In the genomic region with DNA sequence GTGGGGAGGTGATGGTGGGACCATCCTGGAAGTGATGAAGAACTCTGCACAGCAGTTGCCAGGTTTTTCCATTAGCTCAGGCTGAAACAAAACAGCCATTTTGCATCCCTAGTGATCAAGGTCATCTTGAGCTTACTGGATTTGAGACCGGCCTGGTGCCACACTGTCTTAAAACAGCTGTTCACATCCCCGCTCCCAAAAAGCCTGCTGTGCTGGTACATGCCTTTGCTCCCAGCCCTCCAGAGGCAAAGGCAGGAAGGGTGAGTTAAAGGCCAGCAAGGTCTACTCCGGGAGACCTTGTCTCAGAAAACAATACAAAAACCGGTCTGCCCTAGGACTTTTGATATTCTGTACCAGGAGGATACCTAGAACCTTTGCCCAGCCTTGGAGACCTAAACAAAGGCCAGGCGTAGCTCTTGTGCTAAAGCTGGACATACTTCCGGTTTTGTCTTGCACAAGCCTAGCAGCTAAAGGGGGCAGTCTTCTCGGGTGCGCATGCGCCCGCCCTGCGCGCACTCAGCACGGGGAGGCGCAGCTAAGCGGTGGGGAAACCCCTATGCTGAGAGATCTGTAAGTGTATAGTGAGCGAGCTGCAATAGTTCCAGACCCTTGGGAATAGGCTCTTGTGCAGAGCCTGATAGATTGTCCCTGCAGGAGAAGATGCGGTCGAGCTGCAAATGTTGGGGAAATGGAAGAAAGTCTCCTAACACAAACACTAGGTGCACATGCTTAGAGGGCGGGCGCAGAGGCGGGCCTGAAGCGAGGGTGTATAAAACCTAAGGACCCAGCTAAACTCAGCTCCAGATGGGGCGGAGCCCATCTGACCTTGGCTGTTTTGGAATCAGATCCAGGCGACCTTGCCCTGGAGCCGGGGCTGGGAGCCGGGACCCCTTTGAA, we compare ENCODE assay signal across 8 mouse cellular contexts. TPM values are rescaled to one million over a fixed set of nuclear protein-coding genes. Genes with fewer than 3 reads are reported as not detected.
DNase-seq lines count a peak whose midpoint lies in the region; ATAC-seq lines count a peak whose summit lies in the region.

No protein-coding gene starts in this region.

- peak; percentile 94 for ATAC-seq in inflammation-experienced regulatory T-cells, adult 6 months
- peak; percentile 80 for ATAC-seq in megakaryocyte progenitor cell, adult 5-6 weeks (replicated peaks; ENCODE audit: poor library complexity)

- DNase-seq in adrenal gland, adult 18-20 months (ENCODE audit: low spot score in 2 of 2): peak; percentile 77
- DNase-seq in embryo, embryonic 11 days: peak; percentile 90
- peak; percentile 86 for DNase-seq in gastrocnemius, postnatal 25 days
- DNase-seq in left cerebral cortex, postnatal 10 days (ENCODE audit: extremely low spot score in 1 of 2, low spot score in 2 of 2): peak; percentile 69 to 90
- DNase-seq in right cerebral cortex, postnatal 14 days: peak; percentile 67
- DNase-seq in urinary bladder, postnatal 4 days (ENCODE audit: low spot score in 2 of 2): peak; percentile 80 to 83

- intact Hi-C loops in left cerebral cortex, postnatal 10 days (cut with DNase I): no loop called here

RNA-seq across cellular contexts. Expression of a gene that starts 11.4 kb away (rescaled TPM):
- 10 to 100 TPM; 79.6 to 90.2 TPM for total RNA-seq in adrenal gland, adult 18-20 months (2021)
- 10 to 100 TPM; 12.5 to 13.7 TPM for total RNA-seq in gastrocnemius, postnatal 25 days (2021)
- polyA plus RNA-seq in inflammation-experienced regulatory T-cells, adult 6 months (2017; shearing (Covaris generic)): 100 to 1,000 TPM in 2 of 3 experiments, 10 to 100 TPM in 1; 95.8 to 144 (median 126) TPM
- total RNA-seq in left cerebral cortex, postnatal 10 days (2021): 10 to 100 TPM; 21.3 to 21.9 TPM
- 37.2 and 40.0 TPM in 2 replicates for total RNA-seq in megakaryocyte progenitor cell, adult 5-6 weeks (2015)
- 36.4 and 43.2 TPM in 2 replicates for total RNA-seq in megakaryocyte progenitor cell, adult 5-6 weeks (2017)

RNA-seq across cellular contexts. Expression of a gene that starts 14.9 kb away (rescaled TPM):
- total RNA-seq in adrenal gland, adult 18-20 months (2021): 10 to 100 TPM; 41.1 to 45.6 TPM
- 10 to 100 TPM in 1 of 2 experiments, 1 to 10 TPM in 1; 10.0 to 11.5 TPM for total RNA-seq in gastrocnemius, postnatal 25 days (2021)
- 10 to 100 TPM; 23.3 to 28.7 (median 25.0) TPM for polyA plus RNA-seq in inflammation-experienced regulatory T-cells, adult 6 months (2017; shearing (Covaris generic))
- total RNA-seq in left cerebral cortex, postnatal 10 days (2021): 10 to 100 TPM; 24.6 to 26.5 TPM
- total RNA-seq in megakaryocyte progenitor cell, adult 5-6 weeks (2015): 16.4 and 24.2 TPM in 2 replicates
- 19.2 and 24.0 TPM in 2 replicates for total RNA-seq in megakaryocyte progenitor cell, adult 5-6 weeks (2017)

RNA-seq across cellular contexts. Expression of a gene that starts 38.6 kb away (rescaled TPM):
- 10 to 100 TPM; 67.8 to 69.3 TPM for total RNA-seq in adrenal gland, adult 18-20 months (2021)
- 10 to 100 TPM; 15.6 to 15.7 TPM for total RNA-seq in gastrocnemius, postnatal 25 days (2021)
- 10 to 100 TPM; 34.5 to 46.1 (median 42.4) TPM for polyA plus RNA-seq in inflammation-experienced regulatory T-cells, adult 6 months (2017; shearing (Covaris generic))
- total RNA-seq in left cerebral cortex, postnatal 10 days (2021): 10 to 100 TPM; 70.9 to 79.7 TPM
- 35.1 and 40.2 TPM in 2 replicates for total RNA-seq in megakaryocyte progenitor cell, adult 5-6 weeks (2015)
- total RNA-seq in megakaryocyte progenitor cell, adult 5-6 weeks (2017): 51.8 and 60.1 TPM in 2 replicates

RNA-seq across cellular contexts. Expression of a gene that starts 39.9 kb away (rescaled TPM):
- total RNA-seq in adrenal gland, adult 18-20 months (2021): 10 to 100 TPM; 36.9 to 45.8 TPM
- 10 to 100 TPM in 1 of 2 experiments, 1 to 10 TPM in 1; 8.3 to 10.9 TPM for total RNA-seq in gastrocnemius, postnatal 25 days (2021)
- 1 to 10 TPM; 6.6 to 8.7 (median 7.8) TPM for polyA plus RNA-seq in inflammation-experienced regulatory T-cells, adult 6 months (2017; shearing (Covaris generic))
- 10 to 100 TPM; 11.9 to 14.3 TPM for total RNA-seq in left cerebral cortex, postnatal 10 days (2021)
- total RNA-seq in megakaryocyte progenitor cell, adult 5-6 weeks (2015): 13.0 and 16.1 TPM in 2 replicates
- total RNA-seq in megakaryocyte progenitor cell, adult 5-6 weeks (2017): 19.2 and 22.9 TPM in 2 replicates

RNA-seq across cellular contexts. Expression of a gene that starts 40.1 kb away (rescaled TPM):
- total RNA-seq in adrenal gland, adult 18-20 months (2021): 100 to 1,000 TPM in 1 of 2 experiments, 10 to 100 TPM in 1; 84.6 to 103 TPM
- 10 to 100 TPM; 13.5 to 13.8 TPM for total RNA-seq in gastrocnemius, postnatal 25 days (2021)
- polyA plus RNA-seq in inflammation-experienced regulatory T-cells, adult 6 months (2017; shearing (Covaris generic)): 10 to 100 TPM; 14.8 to 26.0 (median 21.1) TPM
- total RNA-seq in left cerebral cortex, postnatal 10 days (2021): 10 to 100 TPM; 69.0 to 82.7 TPM
- total RNA-seq in megakaryocyte progenitor cell, adult 5-6 weeks (2015): 21.6 and 24.5 TPM in 2 replicates
- 15.6 and 15.7 TPM in 2 replicates for total RNA-seq in megakaryocyte progenitor cell, adult 5-6 weeks (2017)

Comparison
In these comparisons a context has a peak if more than half of its experiments do, and no peak if none do; other contexts are left out.
1. Peak in every context shown above with its lines: DNase-seq and ATAC-seq.